Mouse (Mus musculus): ENCODE results near the gene Pink1.

- no peak for TF ChIP-seq CTCF (IDR thresholded peaks at IDR 0.05; ENCODE audit: low read depth)
- TF ChIP-seq EP300 (IDR thresholded peaks at IDR 0.05; ENCODE audit: low read depth): no peak
Observed at GRCm38 (mm10) chr4:138352692-138353091, 26.6 kb upstream of the Pink1 start.

Data from heart, postnatal 0 days (tissue).